Mouse (Mus musculus): ENCODE measurements at regions not wholly inside any gene's neighbourhood (a gene's known extent, or its start where the extent isn't known, plus 50 kb on each side); places are given as distances from the start of the nearest gene placed in this dataset.

DNA sequence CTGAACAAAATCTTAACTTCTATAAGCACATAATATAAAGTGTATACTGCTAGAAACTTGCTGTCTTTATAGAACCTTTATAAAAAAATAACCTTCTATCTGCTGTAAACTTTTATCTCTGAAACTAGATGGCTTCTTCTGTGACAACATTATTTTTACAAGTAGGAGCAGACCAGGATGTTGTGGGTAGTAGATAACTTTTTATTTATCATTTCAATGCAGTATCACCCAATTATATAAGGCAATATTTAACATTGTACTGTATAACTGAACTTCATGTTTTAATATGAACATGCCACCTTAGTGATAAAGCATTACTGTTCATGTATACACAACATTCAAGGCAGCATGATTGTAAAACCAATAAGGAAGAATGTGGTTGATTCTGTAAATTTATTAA is 5024.1 kb upstream of the Gm7489 start:
- DNase-seq (ENCODE audit: low spot score), result no peak

DNA sequence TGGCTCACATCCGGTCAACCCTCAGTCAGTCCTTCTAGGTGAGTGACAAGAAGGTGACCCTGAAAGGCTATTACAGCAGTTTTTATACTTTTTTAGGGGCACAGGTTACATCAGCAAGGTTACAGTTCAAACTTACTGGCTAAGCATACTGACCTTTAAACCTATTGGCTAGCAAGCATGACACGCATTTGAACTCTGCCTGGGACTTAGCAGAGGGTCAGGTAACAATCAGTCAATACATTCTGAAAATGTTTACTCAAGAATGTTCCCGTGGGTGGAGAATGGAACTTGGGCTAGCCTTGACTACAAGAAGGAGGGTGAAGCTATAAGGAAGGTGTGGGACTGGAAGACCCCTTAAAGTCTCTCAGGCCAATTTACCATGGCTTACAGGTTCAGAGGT is 4986.2 kb upstream of the Gm7489 start:
- no peak for DNase-seq (ENCODE audit: low spot score)

DNA sequence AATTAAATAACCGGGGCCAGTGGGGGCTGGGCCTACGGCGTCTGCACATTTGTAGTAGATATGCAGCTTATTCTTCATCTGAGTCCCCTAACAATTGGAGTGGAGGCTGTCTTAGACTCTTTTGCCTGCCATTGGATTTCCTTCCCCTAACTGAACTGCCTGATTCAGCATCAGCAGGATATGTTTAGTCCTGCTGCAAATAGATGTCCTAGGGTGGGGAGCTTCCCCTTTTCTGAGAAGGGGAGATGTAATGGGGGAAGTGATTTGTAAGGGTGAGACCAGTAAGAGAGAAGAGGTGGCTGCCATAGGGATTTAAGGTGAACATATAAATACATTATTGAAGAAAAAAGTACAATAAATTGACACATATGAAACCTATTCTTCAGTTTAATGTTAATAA is 4980.0 kb upstream of the Gm7489 start:
- DNase-seq (ENCODE audit: low spot score), result no peak

DNA sequence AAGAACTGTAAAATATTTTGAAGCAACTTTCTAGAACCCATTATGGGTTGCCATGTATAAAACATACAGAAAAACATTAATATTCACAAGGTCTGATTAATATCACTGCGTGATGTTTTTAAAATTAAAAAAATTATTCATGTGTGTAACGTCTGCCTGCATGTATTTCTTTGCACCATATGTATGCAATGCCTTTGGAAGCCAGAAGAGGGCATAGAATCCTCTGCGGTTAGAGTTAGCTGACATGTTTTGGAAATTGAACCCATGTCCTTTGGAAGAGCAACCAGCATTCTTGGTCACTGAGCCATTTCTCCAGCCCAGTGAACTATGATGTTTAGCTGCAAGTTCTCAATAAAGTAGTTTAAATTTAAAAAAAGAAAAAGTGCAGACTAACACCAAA is 4958.8 kb upstream of the Gm7489 start:
- peak; percentile 7 for DNase-seq (ENCODE audit: low spot score)

DNA sequence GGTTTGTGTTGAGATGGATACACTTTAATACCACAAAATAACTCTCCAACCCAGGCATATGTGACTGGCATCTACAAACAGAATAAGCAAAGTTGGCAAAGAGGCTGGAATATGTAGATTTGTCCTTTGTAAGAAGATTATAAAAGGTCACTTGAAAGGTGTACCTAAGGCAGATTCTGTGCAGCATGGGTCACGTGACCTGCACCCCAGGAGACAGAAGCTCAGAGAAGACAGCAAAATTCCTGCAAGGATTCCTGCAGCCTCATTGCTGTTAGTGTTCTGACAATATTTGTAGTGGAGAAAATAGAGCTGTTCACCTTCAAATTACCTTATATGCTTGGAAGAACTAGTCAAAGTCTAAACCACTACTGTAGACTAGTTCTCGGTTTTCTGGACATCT is 4938.6 kb upstream of the Gm7489 start:
- DNase-seq (ENCODE audit: low spot score), result no peak

DNA sequence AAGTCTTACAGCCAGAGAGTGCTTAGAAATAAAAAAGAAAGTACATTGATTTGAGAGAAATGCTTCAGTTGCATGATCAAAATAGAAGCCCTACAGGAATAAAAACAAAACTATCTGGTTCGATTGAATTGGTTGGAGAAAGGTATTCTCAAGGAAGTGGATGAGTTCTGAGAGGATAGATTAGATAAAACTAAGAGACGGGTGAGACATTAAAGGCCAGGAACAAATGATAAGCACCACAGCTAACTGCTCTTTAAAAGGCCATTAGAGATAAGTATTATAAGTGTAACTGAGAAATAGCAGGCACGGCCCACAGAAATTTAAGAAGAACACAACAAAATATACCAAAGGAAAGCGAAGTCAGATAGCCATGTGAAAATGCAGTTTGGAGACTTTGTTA is 4908.5 kb upstream of the Gm7489 start:
- DNase-seq (ENCODE audit: low spot score), result no peak

DNA sequence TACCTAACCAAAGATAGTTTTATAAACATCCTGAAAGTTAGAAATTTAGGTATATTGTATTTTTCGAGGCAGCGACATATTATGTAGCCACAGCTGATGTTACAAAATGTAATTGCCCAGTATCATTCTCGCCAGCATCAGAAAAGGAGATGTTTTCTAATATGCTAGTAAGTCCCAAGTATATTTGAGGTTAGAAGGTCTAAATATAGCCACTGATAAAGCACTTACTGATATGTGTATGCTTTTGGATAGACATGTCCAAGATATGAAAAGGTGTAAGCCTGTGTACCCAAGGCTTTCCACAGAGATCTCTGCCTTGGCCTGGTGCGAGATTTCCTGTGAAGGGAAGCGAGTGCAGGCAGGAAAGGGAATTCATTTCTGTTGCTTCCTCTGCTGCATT is 4908.1 kb upstream of the Gm7489 start:
- DNase-seq (ENCODE audit: low spot score), result no peak

Measured in embryo, embryonic 10 days (tissue).